In genomic region chr9:40637705-40638393, GRCm38 (mm10) we compare ENCODE assay signal across 7 mouse cellular contexts. TPM values are rescaled to one million over a fixed set of nuclear protein-coding genes. Genes with fewer than 3 reads are reported as not detected.
DNase-seq lines count a peak whose midpoint lies in the region; ATAC-seq and TF ChIP-seq lines count a peak whose summit lies in the region.

No protein-coding gene starts in this region.

- TF ChIP-seq CTCF in lung, postnatal 0 days (IDR thresholded peaks at IDR 0.05) = no peak
- no peak for TF ChIP-seq CTCF in small intestine, adult 2 months (IDR thresholded peaks at IDR 0.05; ENCODE audit: extremely low read depth, insufficient read length, insufficient replicate concordance, low read depth, low read length)

- H3K9ac ChIP-seq in lung, postnatal 0 days (replicated peaks; ENCODE audit: low read depth) = peak overlapping the region; percentile 29; the same call in 1 of the 2 replicates
- H3K9ac ChIP-seq in forebrain, embryonic 15.5 days (replicated peaks) = peak overlapping the region; percentile 44
- peak overlapping the region; percentile 64 for H3K9ac ChIP-seq in limb, embryonic 13.5 days

- H3K27me3 ChIP-seq in lung, postnatal 0 days (replicated peaks; ENCODE audit: insufficient read depth, low read length) = no peaks in the 10 kb centered on the region
- H3K27me3 ChIP-seq in forebrain, embryonic 15.5 days = no peaks in the 10 kb centered on the region
- H3K27me3 ChIP-seq in limb, embryonic 13.5 days = no peaks in the 10 kb centered on the region
- no peaks in the 10 kb centered on the region for H3K27me3 ChIP-seq in small intestine, adult 2 months (ENCODE audit: control insufficient read depth, insufficient read depth, low read length)

- 39% methylated on average over 8 of the region's 8 CpGs for WGBS in lung, postnatal 0 days
- 21% methylated on average over 8 of the region's 8 CpGs for WGBS in forebrain, embryonic 15.5 days
- WGBS in limb, embryonic 13.5 days = 19% methylated on average over 8 of the region's 8 CpGs
- 43% methylated on average over 8 of the region's 8 CpGs for WGBS in small intestine, adult 2 months

- H3K4me3 ChIP-seq in lung, postnatal 0 days (ENCODE audit: low read depth, low read length) = peak overlapping the region; percentile 42
- H3K4me3 ChIP-seq in forebrain, embryonic 15.5 days = peak overlapping the region; percentile 33
- peak overlapping the region; percentile 37 for H3K4me3 ChIP-seq in limb, embryonic 13.5 days
- peak overlapping the region; percentile 80 for H3K4me3 ChIP-seq in small intestine, adult 2 months (ENCODE audit: low read depth, low read length)

- no peaks in the 10 kb centered on the region for H3K36me3 ChIP-seq in lung, postnatal 0 days (ENCODE audit: insufficient read depth, low read length)
- H3K36me3 ChIP-seq in forebrain, embryonic 15.5 days = no peaks in the 10 kb centered on the region
- H3K36me3 ChIP-seq in limb, embryonic 13.5 days = no peaks in the 10 kb centered on the region
- no peaks in the 10 kb centered on the region for H3K36me3 ChIP-seq in small intestine, adult 2 months (ENCODE audit: control insufficient read depth, insufficient read depth, low read length)

- no peak for DNase-seq in lung, postnatal 0 days (ENCODE audit: low spot score)
- no peak for DNase-seq in lung, postnatal 4 days
- no peak for DNase-seq in gastrocnemius, adult 8-10 months (ENCODE audit: low spot score in 2 of 2)
- no peak for DNase-seq in right cerebral cortex, postnatal 4 days

- peak overlapping the region; percentile 63 for H3K4me2 ChIP-seq in lung, postnatal 0 days (replicated peaks; ENCODE audit: low read depth, low read length)
- peak overlapping the region; percentile 52 for H3K4me2 ChIP-seq in forebrain, embryonic 15.5 days (replicated peaks)
- peak overlapping the region; percentile 68 for H3K4me2 ChIP-seq in limb, embryonic 13.5 days (replicated peaks)

- TF ChIP-seq POLR2A in small intestine, adult 2 months (IDR thresholded peaks at IDR 0.05; ENCODE audit: low read depth, low read length) = no peak

- H3K27ac ChIP-seq in lung, postnatal 0 days (ENCODE audit: low read length) = no peak overlapping the region
- H3K27ac ChIP-seq in forebrain, embryonic 15.5 days (replicated peaks) = peak overlapping the region; percentile 94
- H3K27ac ChIP-seq in limb, embryonic 13.5 days = no peak overlapping the region
- no peak overlapping the region for H3K27ac ChIP-seq in small intestine, adult 2 months (ENCODE audit: insufficient read depth, low read depth, low read length)

- no peaks in the 10 kb centered on the region for H3K4me1 ChIP-seq in lung, postnatal 0 days (ENCODE audit: insufficient read depth, low read depth, low read length)
- peaks cover 36% of the 10 kb centered on the region for H3K4me1 ChIP-seq in forebrain, embryonic 15.5 days
- peaks cover 28% of the 10 kb centered on the region for H3K4me1 ChIP-seq in limb, embryonic 13.5 days
- H3K4me1 ChIP-seq in small intestine, adult 2 months (ENCODE audit: control insufficient read depth, insufficient read depth, insufficient read length, low read length) = peaks cover 5% of the 10 kb centered on the region

- no peaks in the 10 kb centered on the region for H3K9me3 ChIP-seq in lung, postnatal 0 days (ENCODE audit: low read length)
- H3K9me3 ChIP-seq in forebrain, embryonic 15.5 days = no peaks in the 10 kb centered on the region
- no peaks in the 10 kb centered on the region for H3K9me3 ChIP-seq in limb, embryonic 13.5 days

- TF ChIP-seq EP300 in lung, postnatal 0 days (IDR thresholded peaks at IDR 0.05) = no peak

- ATAC-seq in lung, postnatal 0 days = 0 out of 2 replicates have a peak, but pooled peaks have one; percentile 12
- peak; percentile 17 for ATAC-seq in forebrain, embryonic 15.5 days (replicated peaks)
- no peak for ATAC-seq in limb, embryonic 13.5 days (ENCODE audit: low FRiP score, low read depth)

RNA-seq across cellular contexts. Expression of gene Gm21915, which starts 32.6 kb away (rescaled TPM):
- polyA plus RNA-seq in lung, postnatal 0 days (2015; fragmentation: Nextera tagmentation; extraction: Ambion mirVana) = not detected in 2 replicates
- polyA plus RNA-seq in forebrain, embryonic 15.5 days (2015; fragmentation: Nextera tagmentation; extraction: Ambion mirVana) = not detected in 2 replicates
- not detected in 2 replicates for polyA plus RNA-seq in limb, embryonic 13.5 days (2015; fragmentation: Nextera tagmentation; extraction: Ambion mirVana)
- not detected in 2 replicates for polyA plus RNA-seq in small intestine, adult 2 months (2012; rRNA removed)
- total RNA-seq in gastrocnemius, adult 8-10 months (2022) = not detected

RNA-seq across cellular contexts. Expression of gene Clmp, which starts 47.9 kb away (rescaled TPM):
- 11.9 and 12.5 TPM in 2 replicates for polyA plus RNA-seq in lung, postnatal 0 days (2015; fragmentation: Nextera tagmentation; extraction: Ambion mirVana)
- 53.9 and 56.3 TPM in 2 replicates for polyA plus RNA-seq in forebrain, embryonic 15.5 days (2015; fragmentation: Nextera tagmentation; extraction: Ambion mirVana)
- 62.8 and 64.1 TPM in 2 replicates for polyA plus RNA-seq in limb, embryonic 13.5 days (2015; fragmentation: Nextera tagmentation; extraction: Ambion mirVana)
- 34.0 and 37.6 TPM in 2 replicates for polyA plus RNA-seq in small intestine, adult 2 months (2012; rRNA removed)
- 1 to 10 TPM; 1.5 to 4.0 (median 2.5) TPM for total RNA-seq in gastrocnemius, adult 8-10 months (2022)
